8 mouse cellular contexts compared by ENCODE assay signal in genomic region chr16:75675871-75676270, GRCm38 (mm10).
DNase-seq lines count a peak whose midpoint lies in the region; ATAC-seq lines count a peak whose summit lies in the region.

No protein-coding gene starts in this region.

- ATAC-seq in neutrophil, adult 5-6 weeks (ENCODE audit: extremely low read depth, insufficient number of reproducible peaks, low FRiP score, poor library complexity, severe bottlenecking): peak; percentile 60; the same call in 1 of the 2 replicates

- intact Hi-C loops in heart, postnatal 14 days (cut with DNase I): loop anchor here (5.0 kb wide), 2 partner anchors 526 to 1221 kb away; no protein-coding TSS in a partner anchor
- intact Hi-C loops in gastrocnemius, postnatal 14 days (cut with DNase I; ENCODE audit: low total_unique reads): no loop called here

- peak; percentile 3 to 25 for DNase-seq in heart, postnatal 14 days
- no peak for DNase-seq in heart, adult 8-10 months (ENCODE audit: low spot score)
- DNase-seq in 416B (ENCODE audit: low read depth) (peak; percentile 92), MN1 (ENCODE audit: low spot score) (peak; percentile 17)
- peak; percentile 36 for DNase-seq in embryo, embryonic 9.5 days (ENCODE audit: extremely low spot score)
- DNase-seq in layer of hippocampus, postnatal 10 days (ENCODE audit: low spot score in 2 of 2): peak; percentile 13 to 37
- no peak for DNase-seq in gastrocnemius, postnatal 14 days

Comparison
In these comparisons a context has a peak if more than half of its experiments do, and no peak if none do; other contexts are left out.
1. DNase-seq: peak in heart, postnatal 14 days (2 of 2), 416B (single experiment), MN1 (single experiment), embryo, embryonic 9.5 days (single experiment) and layer of hippocampus, postnatal 10 days (2 of 2); none in heart, adult 8-10 months (single experiment) and gastrocnemius, postnatal 14 days (single experiment).